Comparison of ENCODE assay signal across 11 mouse cellular contexts in the genomic region with DNA sequence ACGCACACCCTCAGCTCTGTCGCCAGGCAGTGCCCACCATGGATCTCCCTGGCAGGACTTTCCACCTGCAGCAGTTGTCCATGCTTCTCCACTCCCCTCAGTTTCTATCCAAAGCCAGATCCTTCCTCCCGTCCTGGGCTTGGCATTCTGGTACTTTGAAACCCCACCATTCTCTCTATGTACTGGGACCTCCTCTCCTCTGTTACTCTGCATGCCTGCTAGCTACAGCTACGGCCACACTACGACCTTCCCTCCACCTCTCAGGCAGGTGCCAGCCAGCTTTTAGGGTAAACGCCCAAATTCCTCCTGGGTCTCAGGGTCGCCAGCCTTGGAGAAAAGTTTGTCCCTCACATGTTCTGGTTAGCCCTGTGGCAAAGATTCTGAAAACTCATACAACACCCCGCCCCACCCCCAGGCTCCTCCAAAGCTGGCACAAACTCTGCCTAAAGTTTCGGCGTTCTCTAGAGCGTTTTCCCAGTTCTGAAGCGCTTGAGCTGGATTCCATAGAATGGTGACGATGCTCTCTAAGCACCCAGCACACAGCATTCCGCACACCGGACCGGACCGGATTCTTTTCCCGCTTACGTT. TPM values are rescaled to one million over a fixed set of nuclear protein-coding genes. Genes with fewer than 3 reads are reported as not detected.
DNase-seq lines count a peak whose midpoint lies in the region; ATAC-seq and TF ChIP-seq lines count a peak whose summit lies in the region.
"Had no signal": no experiment of that assay in that cellular context is flagged by ENCODE, and none has a peak within 500 bp of the region (broad histone marks: within the 10 kb centered on the region; RNA-seq: fewer than 3 reads in every experiment).

No protein-coding gene starts in this region.

- intact Hi-C loops in heart, adult 2 months (cut with DNase I), result no loop called here

- H3K79me2 ChIP-seq in heart, adult 2 months (replicated peaks; ENCODE audit: control insufficient read depth, insufficient read depth, low read length), result no peaks in the 10 kb centered on the region

- WGBS in heart, adult 2 months, result 4% methylated on average over 19 of the region's 19 CpGs
- WGBS in hindbrain, embryonic 10.5 days, result 4% methylated on average over 19 of the region's 19 CpGs
- WGBS in midbrain, embryonic 13.5 days, result 2% methylated on average over 19 of the region's 19 CpGs

- H3K4me1 ChIP-seq in heart, adult 2 months (ENCODE audit: control insufficient read depth, insufficient read depth, low read length), result no peaks in the 10 kb centered on the region
- peaks cover 18% of the 10 kb centered on the region for H3K4me1 ChIP-seq in hindbrain, embryonic 10.5 days (replicated peaks)
- peaks cover 17% of the 10 kb centered on the region for H3K4me1 ChIP-seq in midbrain, embryonic 13.5 days (replicated peaks)

- no peak for TF ChIP-seq POLR2A in heart, adult 2 months (IDR thresholded peaks at IDR 0.05; ENCODE audit: insufficient read depth, low read depth, low read length)

- no peak for TF ChIP-seq CTCF in heart, adult 2 months (IDR thresholded peaks at IDR 0.05)

- H3K36me3 ChIP-seq in heart, adult 2 months (ENCODE audit: control insufficient read depth, insufficient read depth, low read length), result no peaks in the 10 kb centered on the region
- no peaks in the 10 kb centered on the region for H3K36me3 ChIP-seq in hindbrain, embryonic 10.5 days
- H3K36me3 ChIP-seq in midbrain, embryonic 13.5 days, result no peaks in the 10 kb centered on the region

- H3K27me3 ChIP-seq in heart, adult 2 months (ENCODE audit: control insufficient read depth, insufficient read depth, low read length), result peaks cover 13% of the 10 kb centered on the region
- peaks cover 63% of the 10 kb centered on the region for H3K27me3 ChIP-seq in hindbrain, embryonic 10.5 days (ENCODE audit: insufficient read depth, poor library complexity, severe bottlenecking)
- H3K27me3 ChIP-seq in midbrain, embryonic 13.5 days, result peaks cover 50% of the 10 kb centered on the region

- no peaks in the 10 kb centered on the region for H3K9me3 ChIP-seq in hindbrain, embryonic 10.5 days
- H3K9me3 ChIP-seq in midbrain, embryonic 13.5 days, result no peaks in the 10 kb centered on the region

- DNase-seq in heart, adult 11 months, result peak; percentile 80
- no peak for DNase-seq in heart, adult 2 months
- peak; percentile 12 for DNase-seq in R1 (ENCODE audit: low read depth, low spot score)
- peak; percentile 9 for DNase-seq in hindbrain, embryonic 10.5 days (ENCODE audit: low spot score)
- DNase-seq in cerebellum, postnatal 10 days, result no peak
- DNase-seq in lung, adult 18-20 months, result no peak
- DNase-seq: thymus, postnatal 25 days had no signal

- no peak for ATAC-seq in midbrain, embryonic 13.5 days
- no peak for ATAC-seq in megakaryocyte-erythroid progenitor cell, adult 5-6 weeks (replicated peaks; ENCODE audit: low FRiP score, low TSS enrichment, poor library complexity, severe bottlenecking)
- ATAC-seq: lung, postnatal 0 days had no signal

- no peak for TF ChIP-seq EP300 in heart, adult 2 months (IDR thresholded peaks at IDR 0.05; ENCODE audit: insufficient read depth, low read depth, low read length)

- no peak overlapping the region for H3K4me3 ChIP-seq in heart, adult 2 months
- peak overlapping the region; percentile 48 for H3K4me3 ChIP-seq in hindbrain, embryonic 10.5 days
- peak overlapping the region; percentile 38 for H3K4me3 ChIP-seq in midbrain, embryonic 13.5 days (replicated peaks)
- H3K4me3 ChIP-seq: layer of hippocampus, adult 2 months had no signal

- peak overlapping the region; percentile 59 for H3K4me2 ChIP-seq in midbrain, embryonic 13.5 days (replicated peaks)

- no peak overlapping the region for H3K9ac ChIP-seq in heart, adult 2 months (ENCODE audit: low read depth, low read length)
- no peak overlapping the region for H3K9ac ChIP-seq in midbrain, embryonic 13.5 days (replicated peaks)

- no peak overlapping the region for H3K27ac ChIP-seq in heart, adult 2 months
- H3K27ac ChIP-seq in hindbrain, embryonic 10.5 days, result no peak overlapping the region
- no peak overlapping the region for H3K27ac ChIP-seq in midbrain, embryonic 13.5 days
- H3K27ac ChIP-seq: layer of hippocampus, adult 2 months had no signal

RNA-seq across cellular contexts. Expression of a gene that starts 0.6 kb away (rescaled TPM):
- total RNA-seq in heart, adult 2 months (2021), result under 1 TPM; 0.21 to 0.27 TPM
- polyA plus RNA-seq in heart, adult 2 months (2012; rRNA removed), result not detected in 2 replicates
- polyA plus RNA-seq in hindbrain, embryonic 10.5 days (2016; fragmentation: Nextera tagmentation; extraction: Ambion mirVana), result not detected in 2 replicates
- polyA plus RNA-seq in midbrain, embryonic 13.5 days (2015; fragmentation: Nextera tagmentation; extraction: Ambion mirVana), result not detected in 2 replicates
- not detected in 2 replicates for total RNA-seq in megakaryocyte-erythroid progenitor cell, adult 5-6 weeks (2014; fragmentation: Nextera tagmentation)
- total RNA-seq in megakaryocyte-erythroid progenitor cell, adult 5-6 weeks (2017), result not detected in 2 replicates
- total RNA-seq: layer of hippocampus, adult 2 months had no signal
- polyA plus RNA-seq: lung, postnatal 0 days had no signal

Comparison
In these comparisons a context has a peak if more than half of its experiments do, and no peak if none do; other contexts are left out.
1. DNase-seq: peak in heart, adult 11 months (single experiment), R1 (single experiment) and hindbrain, embryonic 10.5 days (single experiment); none in heart, adult 2 months (0 of 2), cerebellum, postnatal 10 days (0 of 2) and lung, adult 18-20 months (0 of 2).